Mouse (Mus musculus) Muller cell, postnatal 12 days (primary cell): ENCODE data around the gene Uhrf1.
A peak's percentile ranks its signal among the peaks of the same experiment; 100 is the strongest.

Experiments
- DNase-seq: peaks from one replicate; pipeline ENCODE4 v3.0.0-alpha.2; 2015; ENCODE audit errors: inconsistent ontology term

Gene Uhrf1

DNA sequence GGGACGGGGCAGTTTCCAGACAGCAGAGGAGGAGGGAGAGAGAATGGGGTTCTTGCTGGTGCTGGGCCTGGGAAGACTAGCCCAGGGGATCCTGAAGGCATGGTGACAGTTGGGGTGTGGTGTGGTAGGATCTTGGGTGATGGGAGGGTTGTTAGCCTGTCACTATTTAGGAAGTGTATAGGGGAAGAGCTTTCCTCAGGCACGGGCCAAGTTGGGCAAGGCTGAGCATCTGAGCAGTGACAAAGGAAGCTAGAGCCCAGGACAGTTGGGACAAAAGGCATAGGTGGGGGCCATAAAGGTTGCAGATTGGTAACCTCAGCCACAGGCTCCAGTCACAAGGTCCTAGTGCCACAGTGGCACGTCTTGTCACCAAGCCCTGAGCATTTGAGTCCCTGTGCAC lies 40.3 kb downstream of the Uhrf1 start:
- no peak for DNase-seq

- DNase-seq: no peak
These were observed 42.2 kb downstream of the Uhrf1 start for GRCm38 (mm10) chr17:56345364-56345763.

GRCm38 (mm10) chr17:56348128-56348527 lies 45.0 kb downstream of the Uhrf1 start:
- no peak for DNase-seq

GRCm38 (mm10) chr17:56348586-56348985 lies 45.5 kb downstream of the Uhrf1 start:
- no peak for DNase-seq

DNA sequence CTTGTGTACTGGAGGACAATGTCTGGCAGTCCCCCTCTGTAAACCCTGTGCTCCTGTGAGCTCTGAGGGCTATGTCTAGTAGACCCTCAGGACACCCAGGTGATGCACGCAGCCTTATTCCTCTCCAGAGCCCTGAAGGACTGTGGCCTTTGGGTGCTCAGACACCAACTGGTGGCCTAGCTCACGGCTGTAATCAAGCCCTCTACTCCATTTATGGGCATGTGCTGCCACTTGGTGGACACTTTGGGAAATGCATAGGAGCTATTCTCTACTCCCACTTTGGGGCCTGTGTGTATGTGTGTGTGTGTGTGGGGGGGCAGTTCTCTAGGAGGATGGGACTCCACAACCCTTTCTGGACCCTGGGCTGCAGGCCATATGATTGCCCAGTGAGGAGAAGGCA lies 47.6 kb downstream of the Uhrf1 start:
- peak; percentile 61 for DNase-seq

DNA sequence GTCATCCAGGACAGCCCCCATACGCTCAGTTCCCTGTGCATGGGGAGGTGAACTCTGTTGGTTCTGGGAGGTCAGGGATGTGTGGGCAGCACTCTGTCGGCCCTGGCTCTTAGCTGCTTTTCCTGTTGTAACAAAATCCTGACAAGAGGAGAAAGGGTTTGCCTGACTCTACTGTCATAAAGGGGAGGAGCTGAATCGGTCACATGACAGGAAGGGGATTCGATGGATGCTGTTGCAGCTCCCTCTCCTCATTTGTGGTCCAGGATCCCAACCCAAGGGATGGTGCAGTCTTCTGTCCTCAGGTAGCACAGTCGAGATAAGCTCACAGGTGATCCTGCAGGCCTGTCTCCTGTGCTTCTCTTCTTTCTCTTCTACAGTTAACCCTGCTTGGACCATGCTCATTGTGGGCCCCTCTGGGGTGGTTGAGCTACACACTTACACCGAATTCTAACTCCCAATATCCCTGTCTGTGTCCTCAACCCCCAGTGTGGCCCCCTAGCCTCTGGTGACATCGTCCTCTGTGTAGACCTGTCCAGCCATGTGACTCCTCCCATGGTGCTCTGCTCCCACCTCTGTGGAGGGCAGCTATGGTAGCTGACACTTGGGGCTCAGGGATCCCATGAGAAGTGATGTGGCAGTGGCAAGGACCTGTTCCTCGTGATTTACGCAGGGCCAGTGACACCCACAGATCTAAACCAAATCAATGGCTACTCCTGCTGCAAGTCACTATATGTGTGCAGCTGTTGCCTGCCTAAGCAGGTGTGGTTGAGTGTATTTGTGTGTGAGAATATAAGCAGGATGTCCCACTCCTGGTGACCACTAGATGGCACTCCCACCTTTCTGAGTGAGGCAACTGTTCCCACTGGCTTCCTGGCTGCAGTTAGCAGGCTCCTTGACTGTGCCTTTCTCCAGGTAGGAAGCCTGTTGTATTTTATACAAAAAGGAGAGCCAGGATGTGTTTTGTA lies 54.1 kb downstream of the Uhrf1 start:
- DNase-seq: peak; percentile 70

GRCm38 (mm10) chr17:56359183-56359725 lies 56.1 kb downstream of the Uhrf1 start:
- no peak for DNase-seq

GRCm38 (mm10) chr17:56359864-56360263 lies 56.7 kb downstream of the Uhrf1 start:
- no peak for DNase-seq

GRCm38 (mm10) chr17:56360451-56360850 lies 57.3 kb downstream of the Uhrf1 start:
- DNase-seq: peak; percentile 94

DNA sequence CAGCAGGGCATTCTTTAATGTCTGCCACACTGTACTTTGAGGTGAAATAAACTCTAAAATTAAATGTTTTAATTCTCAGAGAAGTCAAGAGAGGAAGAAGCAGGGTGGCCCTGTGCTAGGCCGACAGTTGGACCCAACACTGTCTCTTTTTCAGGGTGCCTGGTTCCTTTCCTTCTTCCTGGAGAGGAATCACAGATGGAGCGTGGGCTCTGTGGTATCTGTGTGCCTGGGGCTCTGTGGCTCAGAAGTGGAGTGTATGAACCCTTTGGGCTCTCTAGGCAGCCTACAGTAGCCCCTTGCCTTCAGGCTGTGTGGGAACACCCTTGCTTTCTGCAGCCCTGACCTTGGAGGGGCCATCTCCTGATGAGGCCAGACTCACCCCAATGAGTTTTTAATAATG lies 58.4 kb downstream of the Uhrf1 start:
- DNase-seq: no peak

DNA sequence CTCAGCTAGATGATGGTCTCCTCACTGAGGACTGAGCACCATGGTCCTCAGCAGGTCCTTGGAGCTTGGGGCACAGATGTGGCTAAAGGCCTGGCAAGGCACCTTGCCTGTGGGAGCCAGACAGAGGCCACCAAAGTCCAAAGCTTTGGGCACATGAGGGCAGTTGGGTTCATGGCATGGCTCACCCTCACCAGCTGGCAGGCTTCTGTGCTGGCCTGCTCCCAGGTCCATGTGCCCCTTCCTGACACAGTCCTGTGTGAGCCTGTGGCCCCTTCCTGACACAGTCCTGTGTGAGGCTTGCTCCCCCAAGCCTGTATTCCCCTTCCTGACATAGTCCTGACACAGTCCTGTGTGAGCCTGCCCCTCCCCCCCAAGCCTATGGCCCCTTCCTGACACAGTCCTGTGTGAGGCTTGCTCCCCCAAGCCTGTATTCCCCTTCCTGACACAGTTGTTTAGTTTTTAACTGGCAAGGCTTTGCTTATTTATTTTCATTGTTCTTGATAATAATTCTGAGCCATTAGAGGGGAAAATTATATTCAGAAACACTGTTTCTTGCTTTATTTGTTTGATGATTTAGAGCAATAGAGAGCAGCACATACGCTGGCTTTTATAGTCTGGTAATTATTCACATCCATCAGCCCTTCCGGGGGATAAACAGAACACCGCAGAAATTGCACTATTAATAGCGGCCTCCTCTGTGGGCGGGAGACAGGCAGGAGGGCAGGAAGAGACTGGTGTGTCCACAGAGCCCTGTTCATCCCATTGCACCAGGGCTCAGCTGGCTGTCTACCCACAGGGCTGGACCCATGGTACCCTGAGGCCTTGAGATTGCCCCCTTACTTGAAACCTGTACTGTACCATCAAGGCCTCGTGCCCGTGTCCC lies 62.9 kb downstream of the Uhrf1 start:
- DNase-seq: peak; percentile 62

DNA sequence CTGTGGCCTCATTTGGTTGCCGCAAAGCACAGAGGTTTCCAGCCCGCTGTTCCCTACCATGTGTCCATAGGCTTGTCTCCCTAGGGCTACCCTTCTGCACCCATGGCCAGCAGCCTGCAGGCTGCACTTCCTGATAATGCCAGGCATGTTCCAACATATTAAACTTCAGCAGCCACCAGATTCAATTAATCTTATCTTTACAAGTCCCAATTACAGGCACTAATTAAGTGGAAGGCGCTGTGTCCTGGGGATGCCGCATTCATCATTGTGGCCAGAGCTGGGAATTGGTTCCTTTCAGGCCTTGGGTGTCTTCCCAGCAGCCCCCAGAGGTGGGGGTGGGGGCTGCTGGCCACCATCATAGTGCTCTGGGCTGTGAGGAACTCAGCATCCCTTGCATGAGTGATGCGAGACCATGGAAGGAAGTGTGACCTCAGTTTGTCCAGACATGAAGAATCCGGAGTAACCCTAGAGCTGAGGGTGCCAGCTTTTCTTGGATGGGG lies 65.2 kb downstream of the Uhrf1 start:
- peak; percentile 82 for DNase-seq

GRCm38 (mm10) chr17:56370090-56370489 lies 67.0 kb downstream of the Uhrf1 start:
- no peak for DNase-seq

DNA sequence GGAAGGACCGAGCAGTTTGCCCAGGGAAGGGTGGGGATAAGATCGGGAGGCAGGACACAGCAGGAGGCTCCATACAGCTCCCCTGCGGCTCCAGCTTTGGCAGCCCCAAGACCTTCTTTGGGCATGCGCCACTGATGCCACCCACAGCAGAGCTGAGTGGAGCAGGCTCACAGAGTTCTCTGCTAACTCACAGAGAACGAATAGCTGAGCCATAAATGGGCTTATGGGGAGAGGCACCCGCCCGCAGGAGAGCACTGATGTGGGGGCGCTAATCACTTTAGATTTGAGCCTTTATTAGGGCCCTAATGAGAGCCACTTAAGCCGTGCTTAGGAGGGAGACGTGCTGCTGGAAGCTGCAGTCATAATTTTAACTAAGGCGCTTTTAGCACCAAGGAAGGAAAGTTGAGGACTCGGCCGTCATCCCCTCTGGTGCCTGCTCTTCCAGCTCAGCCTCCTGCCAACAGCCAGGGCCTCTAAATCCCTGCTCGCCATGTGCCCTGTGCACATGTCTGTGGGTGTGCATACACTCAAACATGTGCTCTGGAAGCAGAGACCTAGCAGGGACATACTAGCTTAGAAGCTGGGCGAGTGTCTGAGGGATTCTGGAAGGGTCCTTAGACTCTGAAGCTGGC lies 68.0 kb downstream of the Uhrf1 start:
- DNase-seq: no peak

DNA sequence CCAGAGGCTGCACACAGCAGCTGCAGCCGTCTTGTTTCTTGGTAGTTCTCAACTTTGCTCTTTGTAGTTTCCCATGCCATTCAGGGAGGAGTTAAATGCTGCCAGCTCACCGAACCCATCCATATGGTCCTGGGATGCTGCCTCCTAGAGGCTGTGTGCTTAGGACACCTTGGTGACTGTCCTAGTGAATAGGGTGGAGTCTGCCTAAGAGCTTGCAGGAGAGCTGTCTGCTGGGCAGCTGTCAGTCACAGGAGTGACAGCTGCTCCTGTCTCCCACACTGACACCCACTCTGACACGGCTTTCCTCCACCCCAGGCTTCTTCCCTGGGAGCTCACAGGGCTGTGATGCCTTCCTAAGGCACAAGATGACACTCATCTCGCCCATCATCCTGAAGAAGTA lies 69.0 kb downstream of the Uhrf1 start:
- DNase-seq: no peak
